Mouse (Mus musculus) forebrain, embryonic 10.5 days (tissue): Measurements from ENCODE around the gene Crybb1. TPM values are rescaled to one million over a fixed set of nuclear protein-coding genes. Genes with fewer than 3 reads are reported as not detected.
A peak's percentile ranks its signal among the peaks of the same experiment; 100 is the strongest.

ENCODE experiments used
- DNase-seq: peaks from one replicate; pipeline ENCODE4 v3.0.0-alpha.2; 2017; ENCODE audit warnings: low spot score; ENCODE audit errors: extremely low spot score
- H3K27ac ChIP-seq: fragments of 300-500 bp; sonication (generic); 2 replicates; pipeline ENCODE4 v1.5.1; 2016; ENCODE audit warnings: mild to moderate bottlenecking
- H3K27me3 ChIP-seq: fragments of 300-500 bp; sonication (generic); 2 replicates; pipeline ENCODE4 v1.6.1; 2016; ENCODE audit warnings: mild to moderate bottlenecking; ENCODE audit not compliant: poor library complexity, severe bottlenecking
- H3K36me3 ChIP-seq: fragments of 300-500 bp; sonication (generic); replicated peaks from 2 replicates; pipeline ENCODE4 v1.6.1; 2016; ENCODE audit warnings: mild to moderate bottlenecking, moderate library complexity
- H3K4me1 ChIP-seq: fragments of 300-500 bp; sonication (generic); 2 replicates; pipeline ENCODE4 v1.6.1; 2016
- H3K4me3 ChIP-seq: fragments of 300-500 bp; sonication (generic); 2 replicates; pipeline ENCODE4 v1.5.1; 2016; ENCODE audit warnings: mild to moderate bottlenecking, moderate library complexity
- H3K9me3 ChIP-seq: fragments of 300-500 bp; sonication (generic); 2 replicates; pipeline ENCODE4 v1.6.1; 2016; ENCODE audit warnings: mild to moderate bottlenecking, moderate library complexity
- WGBS: fragments of 180-500 bp; shearing (Covaris S2); methylation state at CpG from one replicate; pipeline ENCODE4 v1.1.7; 2016; 5-methylcytosine and 5-hydroxymethylcytosine counted together
- polyA plus RNA-seq: library from polyadenylated mRNA; unstranded; fragments of >200 nt; fragmentation: Nextera tagmentation; extraction: Ambion mirVana; gene quantifications from 2 replicates; pipeline ENCODE4 v1.2.1, GENCODE M21; 2016

The Crybb1 gene
- polyA plus RNA-seq, 1 experiment from 2014 or later: not detected

GRCm38 (mm10) chr5:112276267-112276873 lies 20.8 kb downstream of the Crybb1 start, which contains the start of gene Tpst2:
Tpst2 (plus strand) TSS chr5:112276691.
- Histone ChIP-seq H3K27me3 (peaks cover 19% of the 10 kb centered on the region), H3K4me1 (peaks cover 75% of the 10 kb centered on the region)

GRCm38 (mm10) chr5:112276907-112277348 lies 21.3 kb downstream of the Crybb1 start:
- 1% methylated on average over 24 of the region's 24 CpGs for WGBS
- Histone ChIP-seq H3K9me3 (no peaks in the 10 kb centered on the region), H3K4me3 (peak overlapping the region; percentile 86), H3K36me3 (no peaks in the 10 kb centered on the region), H3K27me3 (peaks cover 13% of the 10 kb centered on the region), H3K4me1 (peaks cover 77% of the 10 kb centered on the region), H3K27ac (peak overlapping the region; percentile 90)
- peak; percentile 64 for DNase-seq

More at GRCm38 (mm10) chr5:112276267-112276873, 20.8 kb downstream of the Crybb1 start, which contains the start of gene Tpst2:
- Histone ChIP-seq H3K27ac (peak within 1 kb of the TSS; percentile 90), H3K36me3 (no peaks in the 10 kb centered on the region), H3K9me3 (no peaks in the 10 kb centered on the region), H3K4me3 (peak within 1 kb of the TSS; percentile 86)
- WGBS: under 1% methylated on average over 62 of the region's 62 CpGs
- peak; percentile 98 for DNase-seq

GRCm38 (mm10) chr5:112277906-112278470 lies 22.4 kb downstream of the Crybb1 start:
- Histone ChIP-seq H3K27ac (no peak overlapping the region), H3K4me3 (peak overlapping the region; percentile 86; the same call in 1 of the 2 replicates), H3K4me1 (peaks cover 87% of the 10 kb centered on the region), H3K27me3 (peaks cover 13% of the 10 kb centered on the region), H3K9me3 (no peaks in the 10 kb centered on the region), H3K36me3 (no peaks in the 10 kb centered on the region)
- no peak for DNase-seq
- 95% methylated on average over 11 of the region's 11 CpGs for WGBS

- DNase-seq: no peak
- Histone ChIP-seq H3K27me3 (peaks cover 11% of the 10 kb centered on the region), H3K4me3 (no peak overlapping the region), H3K9me3 (no peaks in the 10 kb centered on the region), H3K27ac (peak overlapping the region; percentile 53; the same call in 1 of the 2 replicates), H3K4me1 (peaks cover 89% of the 10 kb centered on the region), H3K36me3 (no peaks in the 10 kb centered on the region)
- WGBS: 93% methylated on average over 17 of the region's 17 CpGs
Measured at GRCm38 (mm10) chr5:112279181-112280021, 23.8 kb downstream of the Crybb1 start.

GRCm38 (mm10) chr5:112280151-112280550 lies 24.5 kb downstream of the Crybb1 start:
- DNase-seq: no peak
- no peaks in the 10 kb centered on the region for H3K9me3 ChIP-seq
- H3K36me3 ChIP-seq: no peaks in the 10 kb centered on the region
- peak overlapping the region; percentile 53; the same call in 1 of the 2 replicates for H3K27ac ChIP-seq
- H3K27me3 ChIP-seq: peaks cover 4% of the 10 kb centered on the region
- 87% methylated on average over 7 of the region's 7 CpGs for WGBS
- no peak overlapping the region for H3K4me3 ChIP-seq
- H3K4me1 ChIP-seq: peaks cover 87% of the 10 kb centered on the region

- 56% methylated on average over 15 of the region's 15 CpGs for WGBS
- no peak for DNase-seq
Measured at GRCm38 (mm10) chr5:112280863-112281660, 25.4 kb downstream of the Crybb1 start.

GRCm38 (mm10) chr5:112281676-112282075 lies 26.1 kb downstream of the Crybb1 start:
- no peaks in the 10 kb centered on the region for H3K27me3 ChIP-seq
- 91% methylated on average over 4 of the region's 4 CpGs for WGBS
- H3K36me3 ChIP-seq: peaks cover 4% of the 10 kb centered on the region; the same call in 1 of the 2 replicates
- no peak for DNase-seq
- H3K9me3 ChIP-seq: no peaks in the 10 kb centered on the region
- peaks cover 84% of the 10 kb centered on the region for H3K4me1 ChIP-seq
- H3K4me3 ChIP-seq: no peak overlapping the region
- peak overlapping the region; percentile 51 for H3K27ac ChIP-seq

More at GRCm38 (mm10) chr5:112280863-112281660, 25.4 kb downstream of the Crybb1 start:
- Histone ChIP-seq H3K36me3 (peaks cover 4% of the 10 kb centered on the region; the same call in 1 of the 2 replicates), H3K4me3 (no peak overlapping the region), H3K9me3 (no peaks in the 10 kb centered on the region), H3K4me1 (peaks cover 82% of the 10 kb centered on the region), H3K27me3 (no peaks in the 10 kb centered on the region), H3K27ac (peak overlapping the region; percentile 51)

- peak overlapping the region; percentile 42 for H3K27ac ChIP-seq
Measured at GRCm38 (mm10) chr5:112282123-112282779, 26.6 kb downstream of the Crybb1 start.

GRCm38 (mm10) chr5:112282780-112283482 lies 27.3 kb downstream of the Crybb1 start:
- Histone ChIP-seq H3K4me1 (peaks cover 78% of the 10 kb centered on the region), H3K4me3 (no peak overlapping the region), H3K36me3 (peaks cover 4% of the 10 kb centered on the region; the same call in 1 of the 2 replicates), H3K9me3 (no peaks in the 10 kb centered on the region), H3K27ac (peak overlapping the region; percentile 42), H3K27me3 (no peaks in the 10 kb centered on the region)
- 76% methylated on average over 9 of the region's 9 CpGs for WGBS
- no peak for DNase-seq

More at GRCm38 (mm10) chr5:112282123-112282779, 26.6 kb downstream of the Crybb1 start:
- DNase-seq: no peak
- Histone ChIP-seq H3K36me3 (peaks cover 4% of the 10 kb centered on the region; the same call in 1 of the 2 replicates), H3K9me3 (no peaks in the 10 kb centered on the region), H3K4me1 (peaks cover 79% of the 10 kb centered on the region), H3K27me3 (no peaks in the 10 kb centered on the region), H3K4me3 (no peak overlapping the region)
- 78% methylated on average over 6 of the region's 6 CpGs for WGBS

- Histone ChIP-seq H3K4me1 (peaks cover 78% of the 10 kb centered on the region), H3K9me3 (no peaks in the 10 kb centered on the region), H3K36me3 (peaks cover 4% of the 10 kb centered on the region; the same call in 1 of the 2 replicates), H3K27ac (peak overlapping the region; percentile 64), H3K27me3 (no peaks in the 10 kb centered on the region), H3K4me3 (no peak overlapping the region)
- 73% methylated on average over 10 of the region's 10 CpGs for WGBS
- DNase-seq: no peak
Measured at GRCm38 (mm10) chr5:112283543-112284202, 28.1 kb downstream of the Crybb1 start.

- WGBS: 83% methylated on average over 7 of the region's 7 CpGs
- no peak for DNase-seq
- peak overlapping the region; percentile 64 for H3K27ac ChIP-seq
Measured at GRCm38 (mm10) chr5:112284203-112284582, 28.6 kb downstream of the Crybb1 start.

More at GRCm38 (mm10) chr5:112284203-112284582, 28.6 kb downstream of the Crybb1 start:
- Histone ChIP-seq H3K4me3 (no peak overlapping the region), H3K36me3 (peaks cover 4% of the 10 kb centered on the region; the same call in 1 of the 2 replicates), H3K9me3 (no peaks in the 10 kb centered on the region), H3K4me1 (peaks cover 76% of the 10 kb centered on the region), H3K27me3 (no peaks in the 10 kb centered on the region)
